Mouse (Mus musculus): ENCODE data around the gene Psat1. TPM values are rescaled to one million over a fixed set of nuclear protein-coding genes. Genes with fewer than 3 reads are reported as not detected.

The Psat1 gene
- total RNA-seq, 2 experiments from 2014 or later: 95.8 to 104 TPM

DNA sequence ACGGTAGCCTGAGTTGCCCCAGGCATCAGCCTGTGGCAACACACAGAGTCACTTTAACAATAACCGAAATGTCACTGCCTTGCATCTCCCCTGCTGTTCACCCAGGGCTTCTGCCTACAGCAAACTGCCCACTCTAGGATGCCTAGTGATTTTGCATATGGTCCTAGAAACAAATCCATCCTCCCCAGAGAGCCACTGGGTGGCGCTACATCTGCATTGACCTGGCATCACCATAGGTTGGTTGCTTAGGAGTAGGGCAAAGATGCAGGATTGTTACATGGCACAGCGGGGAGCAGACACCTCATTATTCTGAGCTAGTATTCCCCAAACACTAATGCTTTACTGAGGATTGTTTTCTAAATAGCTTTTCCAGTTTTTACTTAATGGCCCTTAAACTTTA, 80.3 kb downstream of the Psat1 start:
- 0 out of 2 replicates have a peak, but pooled peaks have one; percentile 17 for ATAC-seq (replicated peaks; ENCODE audit: poor library complexity, severe bottlenecking)

DNA sequence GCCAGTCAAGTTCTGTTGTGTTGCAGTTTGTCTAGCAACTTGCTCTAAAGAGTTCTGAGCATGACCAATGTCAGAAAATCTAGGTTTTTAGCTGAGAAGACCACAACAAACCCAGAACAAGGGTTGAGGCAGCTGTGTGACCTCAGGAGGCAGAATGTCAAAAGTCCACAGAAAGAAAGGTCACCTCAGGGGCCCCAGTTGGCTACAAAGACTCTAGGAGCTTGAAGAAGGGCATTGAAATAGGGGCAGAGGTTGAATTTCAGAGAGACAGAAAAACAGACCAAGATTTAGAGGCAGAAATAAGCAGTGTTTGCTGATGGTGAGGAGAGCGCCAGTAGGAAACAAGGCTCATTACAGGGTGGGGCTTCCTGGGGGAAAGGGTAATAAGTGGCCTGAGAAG, 81.0 kb downstream of the Psat1 start:
- no peak for ATAC-seq (replicated peaks; ENCODE audit: poor library complexity, severe bottlenecking)

DNA sequence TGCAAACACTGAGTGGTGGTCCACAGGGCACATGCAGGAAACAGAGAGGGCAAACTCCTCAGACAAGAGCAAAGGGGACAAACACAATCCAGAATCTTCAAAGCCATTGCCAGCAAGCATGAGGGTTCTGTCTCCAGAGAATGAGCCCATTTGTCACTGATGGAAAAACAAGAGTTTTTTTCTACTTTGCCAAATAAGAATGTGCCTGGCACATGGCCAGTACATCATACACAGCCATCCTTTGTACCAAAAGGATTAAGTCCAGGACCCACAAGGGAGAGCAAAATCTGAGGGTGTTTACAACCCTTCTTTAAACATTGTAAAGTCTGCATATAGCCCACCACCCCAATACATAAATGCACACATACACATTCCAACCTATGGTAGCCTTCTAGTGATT, 81.7 kb downstream of the Psat1 start:
- no peak for ATAC-seq (replicated peaks; ENCODE audit: poor library complexity, severe bottlenecking)

DNA sequence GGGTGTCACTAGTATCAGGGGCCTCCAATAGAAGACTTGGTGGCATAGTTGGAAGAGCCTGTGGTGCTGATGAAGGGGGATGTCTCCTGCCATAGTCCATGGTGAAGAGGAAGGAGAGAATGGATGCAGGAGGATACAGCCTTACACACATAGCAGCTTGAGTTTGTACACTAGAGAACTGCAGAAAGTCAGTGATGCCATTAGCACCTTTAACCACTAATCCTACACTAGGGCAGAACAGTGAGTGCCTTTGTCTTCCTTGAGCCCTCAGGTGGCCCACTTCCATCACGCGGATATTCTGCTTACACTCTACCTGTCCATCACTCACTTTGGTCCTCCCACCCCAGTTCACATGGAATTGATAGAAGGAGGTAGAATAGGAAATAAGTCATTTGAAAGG, 83.0 kb downstream of the Psat1 start:
- no peak for ATAC-seq (replicated peaks; ENCODE audit: poor library complexity, severe bottlenecking)

DNA sequence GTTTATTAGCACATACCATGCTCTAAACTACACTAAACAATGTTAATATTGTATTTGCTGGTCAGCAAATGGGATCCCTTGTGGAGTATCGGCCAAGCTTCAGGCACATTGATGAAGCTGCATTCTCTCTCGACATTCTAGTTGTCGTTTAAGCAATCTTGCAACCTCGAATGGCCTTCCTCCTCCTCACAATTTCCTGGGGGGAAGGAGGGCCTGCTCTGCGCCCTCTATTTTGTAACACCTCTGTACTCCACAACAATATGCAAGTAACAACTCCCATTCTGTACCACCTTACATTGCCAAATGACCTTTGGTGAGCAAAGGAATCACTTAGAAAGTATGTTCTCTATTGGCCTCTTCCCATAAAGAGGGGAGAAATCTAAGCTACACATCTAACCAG, 91.8 kb downstream of the Psat1 start:
- peak; percentile 56; the same call in 1 of the 2 replicates for ATAC-seq (replicated peaks; ENCODE audit: poor library complexity, severe bottlenecking)

Other genes starting within 250 kb of the Psat1 start
- 14.8 and 23.3 TPM in 2 replicates for gene Cep78, start 37.7 kb upstream of the Psat1 start, total RNA-seq (2014; fragmentation: Nextera tagmentation)
- 23.0 and 27.9 TPM in 2 replicates for gene Cep78, start 37.7 kb upstream of the Psat1 start, total RNA-seq (2017)
- gene Gnaq, start 185.5 kb upstream of the Psat1 start, total RNA-seq (2014; fragmentation: Nextera tagmentation): 21.2 and 28.6 TPM in 2 replicates
- gene Gnaq, start 185.5 kb upstream of the Psat1 start, total RNA-seq (2017): 12.3 and 16.3 TPM in 2 replicates